Mouse (Mus musculus): Measurements from ENCODE around the gene Eif3a. TPM values are rescaled to one million over a fixed set of nuclear protein-coding genes. Genes with fewer than 3 reads are reported as not detected.

Gene Eif3a
- 218 TPM for polyA plus RNA-seq (2014; fragmentation: Illumina TruSeq; extraction: RNeasy Lipid Tissue Mini Kit (QIAGEN cat#74804); ENCODE audit: low read depth, low replicate concordance)

DNA sequence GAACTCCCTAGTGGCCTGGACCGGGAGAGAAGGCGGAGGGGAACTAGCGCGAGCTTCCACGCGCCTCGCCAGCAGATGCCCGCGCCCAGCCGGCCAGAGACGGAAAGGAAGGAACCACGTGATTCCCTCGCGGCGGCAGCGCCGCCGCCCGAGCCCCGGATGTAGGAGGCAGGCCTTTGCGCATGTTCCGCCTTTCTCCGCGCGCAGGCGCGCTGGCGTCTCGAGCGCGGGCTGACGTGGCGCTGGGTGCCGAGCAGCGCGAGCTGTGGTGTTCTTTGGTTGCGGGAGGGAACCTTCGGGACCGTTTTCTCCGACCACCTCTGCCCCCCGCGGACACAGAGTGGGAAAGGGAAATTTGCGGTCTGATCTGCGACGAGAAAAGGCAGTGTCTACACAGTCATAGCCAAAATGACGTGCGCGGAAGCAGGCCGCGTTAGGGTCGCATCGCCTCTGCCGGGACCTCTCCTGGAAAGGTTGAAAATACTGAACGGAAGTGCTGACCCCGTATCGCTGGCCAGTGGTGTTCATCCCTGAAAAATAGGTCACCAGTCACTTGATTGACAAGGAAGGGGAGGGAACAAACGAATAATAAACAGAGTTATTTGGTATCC lies at the start of gene Eif3a:
Gene Eif3a (minus strand): TSS at position 108 of the 611 bp plus-strand sequence.

DNA sequence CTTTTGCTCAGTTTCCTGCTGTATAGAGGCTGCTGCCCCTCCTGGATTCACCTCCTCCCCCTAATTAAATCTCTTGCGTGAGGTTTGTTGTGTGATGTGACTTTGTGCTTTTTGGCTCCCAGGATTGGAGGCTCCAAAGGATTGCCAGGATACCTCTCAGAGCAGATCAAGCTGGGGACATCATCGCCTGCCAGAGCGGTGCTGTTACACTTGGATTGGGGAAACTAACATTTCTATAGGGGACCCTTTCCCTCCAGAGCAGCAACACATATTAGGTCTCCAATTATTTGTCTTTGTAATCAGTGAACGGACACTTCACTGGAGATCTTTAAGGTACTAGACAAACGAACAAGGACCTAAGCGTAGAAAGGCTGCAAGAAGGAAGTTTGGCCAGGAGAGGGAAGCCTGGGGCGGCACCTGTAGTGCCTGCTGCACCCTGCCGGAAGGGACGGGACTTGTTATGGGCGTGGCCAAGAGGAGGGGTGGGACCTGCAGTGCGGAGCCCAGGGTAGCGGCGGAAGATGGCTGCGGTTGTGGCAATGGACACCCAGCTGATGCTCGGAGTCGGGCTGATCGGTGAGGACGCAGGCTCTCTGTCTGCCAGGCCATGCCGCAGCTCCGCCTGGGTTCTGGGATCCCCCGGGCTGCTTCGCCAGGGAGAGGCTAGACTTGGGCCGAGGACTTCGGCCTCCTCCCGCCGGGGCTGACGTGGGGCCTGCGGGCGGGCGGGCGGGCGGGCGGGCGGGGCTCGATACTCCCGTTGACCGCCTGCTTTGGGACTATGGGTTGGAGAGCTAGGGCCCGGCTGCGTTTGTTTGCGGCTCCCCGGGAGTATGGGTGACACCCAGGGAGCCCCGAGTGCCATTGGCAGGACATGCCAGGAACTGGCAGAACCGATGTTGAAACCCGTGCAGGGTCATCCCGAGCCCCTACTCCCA lies 20.9 kb upstream of the Eif3a start, which contains the start of gene Fam45a:
Gene Fam45a (plus strand): TSS at position 488 of the 938 bp plus-strand sequence.

DNA sequence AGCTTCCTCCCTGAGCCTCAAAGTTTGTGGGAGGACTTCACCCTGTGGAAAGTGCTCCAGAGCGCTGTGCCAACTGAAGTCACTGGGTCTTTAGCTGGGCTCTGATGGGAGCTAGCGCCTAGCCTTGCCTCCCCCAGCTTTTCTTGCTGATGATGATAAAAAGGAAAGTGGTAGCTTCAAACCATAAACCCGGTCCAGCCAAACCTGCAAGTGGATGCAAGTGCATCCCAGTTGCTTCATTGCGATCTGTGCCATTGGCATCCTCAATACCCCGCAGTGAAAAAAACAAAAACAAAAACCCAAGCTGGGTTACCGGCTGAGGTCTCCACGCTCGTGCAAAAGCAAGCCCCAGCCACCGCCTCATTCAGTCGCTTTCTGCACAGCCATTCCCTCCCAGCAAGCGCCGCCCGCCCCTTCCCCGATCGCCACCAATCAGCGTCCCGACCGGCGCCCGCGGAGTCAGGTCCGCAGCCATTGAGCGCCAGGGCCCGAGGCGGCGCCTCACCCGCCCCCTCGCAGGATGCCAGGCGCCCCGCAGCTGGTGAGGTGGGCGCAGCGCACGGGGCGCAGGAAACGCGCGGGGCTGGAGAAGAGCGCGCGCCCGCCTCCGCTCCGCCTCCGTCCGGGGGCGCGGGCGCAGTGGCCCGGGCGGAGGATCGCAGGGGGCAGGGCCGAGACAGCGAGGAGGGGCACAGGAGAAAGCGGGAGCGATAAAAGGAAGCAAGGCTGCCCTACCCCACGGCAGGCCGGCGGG lies 34.8 kb downstream of the Eif3a start, which contains the start of gene Nanos1:
Gene Nanos1 (plus strand): TSS at position 550 of the 754 bp plus-strand sequence.

Other genes starting within 250 kb of the Eif3a start
- gene Cacul1, start 209.6 kb downstream of the Eif3a start, polyA plus RNA-seq (2014; fragmentation: Illumina TruSeq; extraction: RNeasy Lipid Tissue Mini Kit (QIAGEN cat#74804); ENCODE audit: low read depth, low replicate concordance): 88.7 TPM
- gene Nanos1, start 34.7 kb downstream of the Eif3a start, polyA plus RNA-seq (2014; fragmentation: Illumina TruSeq; extraction: RNeasy Lipid Tissue Mini Kit (QIAGEN cat#74804); ENCODE audit: low read depth, low replicate concordance): 2.7 TPM
- gene Fam45a, start 20.9 kb upstream of the Eif3a start, polyA plus RNA-seq (2014; fragmentation: Illumina TruSeq; extraction: RNeasy Lipid Tissue Mini Kit (QIAGEN cat#74804); ENCODE audit: low read depth, low replicate concordance): 109 TPM
- 3.6 TPM for gene Sfxn4, start 70.8 kb upstream of the Eif3a start, polyA plus RNA-seq (2014; fragmentation: Illumina TruSeq; extraction: RNeasy Lipid Tissue Mini Kit (QIAGEN cat#74804); ENCODE audit: low read depth, low replicate concordance)
- 145 TPM for gene Prdx3, start 83.9 kb upstream of the Eif3a start, polyA plus RNA-seq (2014; fragmentation: Illumina TruSeq; extraction: RNeasy Lipid Tissue Mini Kit (QIAGEN cat#74804); ENCODE audit: low read depth, low replicate concordance)
- 12.6 TPM for gene Grk5, start 99.1 kb upstream of the Eif3a start, polyA plus RNA-seq (2014; fragmentation: Illumina TruSeq; extraction: RNeasy Lipid Tissue Mini Kit (QIAGEN cat#74804); ENCODE audit: low read depth, low replicate concordance)

Data from sigmoid colon, adult 10 weeks (tissue).